Mouse (Mus musculus): ENCODE results near the gene Irf2bpl. TPM values are rescaled to one million over a fixed set of nuclear protein-coding genes. Genes with fewer than 3 reads are reported as not detected.

The Irf2bpl gene
- polyA plus RNA-seq (2015; fragmentation: Nextera tagmentation; extraction: Ambion mirVana), result 10.0 and 10.7 TPM in 2 replicates

DNA sequence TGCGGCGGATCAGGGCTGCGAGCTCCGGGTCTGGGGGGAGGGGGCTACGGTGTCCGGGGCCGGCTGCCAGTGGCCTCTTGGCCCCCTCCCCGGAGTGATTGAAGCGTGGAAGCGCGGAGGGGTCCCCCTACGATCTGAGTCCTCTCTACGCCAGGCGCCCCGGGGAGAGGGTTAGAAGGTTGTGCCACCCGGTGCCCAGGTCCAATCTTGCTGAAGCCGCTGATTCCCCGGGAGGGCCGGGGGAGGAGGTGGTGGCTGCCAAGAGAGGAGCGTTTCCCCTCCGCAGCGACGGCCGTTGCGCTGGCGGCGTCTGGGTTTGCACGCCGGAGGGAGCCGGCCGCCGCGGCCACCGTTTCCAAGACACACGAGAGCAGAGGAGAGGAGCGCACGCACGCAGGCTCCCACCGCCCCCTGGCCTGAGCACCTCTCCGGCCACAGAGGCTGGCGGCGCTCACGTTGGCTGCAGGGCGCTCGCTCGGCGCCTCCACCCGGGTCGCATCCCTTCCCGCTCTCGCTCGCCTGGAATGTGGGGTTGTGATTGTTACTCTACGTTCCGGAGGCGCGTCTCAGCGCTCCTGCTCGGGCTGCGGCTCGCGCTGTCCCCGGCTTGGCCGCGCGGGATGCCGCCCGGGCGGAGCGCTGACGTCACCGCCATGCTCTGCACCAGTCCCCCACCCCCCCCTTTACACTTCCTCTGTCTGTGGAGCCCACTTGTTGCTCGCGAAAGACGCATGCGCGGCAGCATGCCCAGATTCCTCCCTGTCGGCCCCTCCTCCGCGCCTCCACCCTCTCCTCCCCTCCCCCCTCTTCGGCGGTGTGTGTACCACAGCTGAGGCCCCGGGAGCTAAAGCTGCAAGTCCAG is at the start of gene Irf2bpl:
Gene Irf2bpl, minus strand, starts transcription at position 602 of the 862 bp plus-strand sequence.
- Histone ChIP-seq H3K4me2 (replicated peaks; ENCODE audit: low read depth) (peak within 1 kb of the TSS; percentile 98), H3K4me1 (replicated peaks; ENCODE audit: control insufficient read depth, insufficient read depth, low read length) (peaks cover 4% of the 10 kb centered on the region; the same call in 1 of the 2 replicates), H3K27me3 (replicated peaks; ENCODE audit: control insufficient read depth, insufficient read depth, low read length) (peaks cover 11% of the 10 kb centered on the region), H3K36me3 (ENCODE audit: control insufficient read depth, insufficient read depth) (no peaks in the 10 kb centered on the region), H3K4me3 (ENCODE audit: low read depth, low read length) (peak within 1 kb of the TSS; percentile 80), H3K9me3 (ENCODE audit: control insufficient read depth) (no peaks in the 10 kb centered on the region), H3K27ac (ENCODE audit: low read depth, low read length) (peak within 1 kb of the TSS; percentile 94), H3K9ac (ENCODE audit: low read depth, low read length) (peak within 1 kb of the TSS; percentile 82)
- under 1% methylated on average over 78 of the region's 82 CpGs for WGBS
- peak; percentile 72 for ATAC-seq
- TF ChIP-seq CTCF (IDR thresholded peaks at IDR 0.05; ENCODE audit: low read depth), result peak; percentile 26

DNA sequence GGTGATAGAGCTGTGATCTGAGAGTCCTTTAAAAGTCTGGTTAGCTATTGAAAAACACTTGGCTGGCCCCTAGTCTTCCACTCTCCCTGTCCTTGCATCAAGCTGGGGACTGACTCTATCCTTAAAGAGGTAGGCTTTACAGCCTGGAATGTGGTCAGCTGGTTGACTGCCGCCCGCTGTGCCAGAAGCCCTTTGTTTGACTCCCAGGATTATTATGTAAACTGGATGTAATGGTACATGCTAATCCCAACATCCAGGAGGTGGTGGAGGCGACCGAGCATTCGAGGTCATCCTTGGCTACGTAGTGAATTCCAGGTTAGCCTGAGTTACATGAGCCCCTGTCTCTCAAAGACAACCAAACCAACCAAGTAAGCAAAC is 48.0 kb upstream of the Irf2bpl start:
- H3K27ac ChIP-seq (ENCODE audit: low read depth, low read length), result no peak overlapping the region
- no peaks in the 10 kb centered on the region for H3K27me3 ChIP-seq (replicated peaks; ENCODE audit: control insufficient read depth, insufficient read depth, low read length)
- H3K36me3 ChIP-seq (ENCODE audit: control insufficient read depth, insufficient read depth), result no peaks in the 10 kb centered on the region
- no peak overlapping the region for H3K4me2 ChIP-seq (replicated peaks; ENCODE audit: low read depth)
- no peak overlapping the region for H3K9ac ChIP-seq (ENCODE audit: low read depth, low read length)
- 39% methylated on average over 6 of the region's 6 CpGs for whole genome bisulfite sequencing
- TF ChIP-seq CTCF (IDR thresholded peaks at IDR 0.05; ENCODE audit: low read depth), result no peak
- ATAC-seq, result no peak
- peaks cover 8% of the 10 kb centered on the region; the same call in 1 of the 2 replicates for H3K9me3 ChIP-seq (ENCODE audit: control insufficient read depth)
- no peak overlapping the region for H3K4me3 ChIP-seq (ENCODE audit: low read depth, low read length)
- no peaks in the 10 kb centered on the region for H3K4me1 ChIP-seq (replicated peaks; ENCODE audit: control insufficient read depth, insufficient read depth, low read length)

DNA sequence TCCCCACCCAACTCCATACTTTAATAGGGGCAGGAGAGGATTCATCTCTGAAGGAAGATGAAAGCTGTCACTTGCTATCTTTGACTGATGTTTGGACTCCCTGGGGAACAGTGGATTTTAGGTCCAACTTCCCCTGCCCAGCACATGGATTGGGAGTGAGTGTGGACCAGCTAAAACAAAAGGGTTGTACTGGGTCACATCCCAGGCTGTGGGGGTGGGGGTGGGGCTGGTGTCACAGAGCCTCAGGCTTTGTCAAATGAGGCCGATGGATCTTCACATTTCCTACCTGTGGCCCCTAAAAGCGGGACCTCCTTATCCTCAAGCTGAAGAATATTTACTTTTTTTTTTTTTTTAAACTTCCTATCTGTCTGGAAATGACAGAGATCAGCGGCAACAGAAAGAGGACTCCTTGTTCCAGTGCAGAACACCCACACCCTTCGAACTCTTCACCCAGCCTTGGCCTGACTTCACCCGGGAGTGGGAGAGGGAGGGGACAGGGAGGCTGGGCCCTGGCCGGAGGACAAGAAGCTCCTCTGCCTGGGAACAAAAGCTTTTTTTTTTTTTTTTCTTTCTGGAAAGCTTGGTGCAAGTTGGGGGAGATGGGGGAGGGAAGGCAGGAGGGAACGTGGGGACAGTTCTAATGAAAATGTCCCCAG is 47.4 kb upstream of the Irf2bpl start:
- H3K9me3 ChIP-seq (ENCODE audit: control insufficient read depth), result peaks cover 8% of the 10 kb centered on the region; the same call in 1 of the 2 replicates
- TF ChIP-seq CTCF (IDR thresholded peaks at IDR 0.05; ENCODE audit: low read depth), result no peak
- no peaks in the 10 kb centered on the region for H3K4me1 ChIP-seq (replicated peaks; ENCODE audit: control insufficient read depth, insufficient read depth, low read length)
- no peak overlapping the region for H3K4me3 ChIP-seq (ENCODE audit: low read depth, low read length)
- H3K9ac ChIP-seq (ENCODE audit: low read depth, low read length), result no peak overlapping the region
- H3K27ac ChIP-seq (ENCODE audit: low read depth, low read length), result no peak overlapping the region
- no peaks in the 10 kb centered on the region for H3K36me3 ChIP-seq (ENCODE audit: control insufficient read depth, insufficient read depth)
- no peak overlapping the region for H3K4me2 ChIP-seq (replicated peaks; ENCODE audit: low read depth)
- H3K27me3 ChIP-seq (replicated peaks; ENCODE audit: control insufficient read depth, insufficient read depth, low read length), result no peaks in the 10 kb centered on the region
- WGBS, result 16% methylated on average over 7 of the region's 7 CpGs
- no peak for ATAC-seq

GRCm38 (mm10) chr12:86930934-86931729 is 46.5 kb upstream of the Irf2bpl start:
- Histone ChIP-seq H3K4me1 (replicated peaks; ENCODE audit: control insufficient read depth, insufficient read depth, low read length) (no peaks in the 10 kb centered on the region), H3K27me3 (replicated peaks; ENCODE audit: control insufficient read depth, insufficient read depth, low read length) (no peaks in the 10 kb centered on the region), H3K9ac (ENCODE audit: low read depth, low read length) (no peak overlapping the region), H3K4me3 (ENCODE audit: low read depth, low read length) (no peak overlapping the region), H3K27ac (ENCODE audit: low read depth, low read length) (no peak overlapping the region), H3K4me2 (replicated peaks; ENCODE audit: low read depth) (no peak overlapping the region), H3K9me3 (ENCODE audit: control insufficient read depth) (peaks cover 8% of the 10 kb centered on the region; the same call in 1 of the 2 replicates), H3K36me3 (ENCODE audit: control insufficient read depth, insufficient read depth) (no peaks in the 10 kb centered on the region)
- ATAC-seq, result no peak
- TF ChIP-seq CTCF (IDR thresholded peaks at IDR 0.05; ENCODE audit: low read depth), result no peak
- 80% methylated on average over 6 of the region's 6 CpGs for WGBS

DNA sequence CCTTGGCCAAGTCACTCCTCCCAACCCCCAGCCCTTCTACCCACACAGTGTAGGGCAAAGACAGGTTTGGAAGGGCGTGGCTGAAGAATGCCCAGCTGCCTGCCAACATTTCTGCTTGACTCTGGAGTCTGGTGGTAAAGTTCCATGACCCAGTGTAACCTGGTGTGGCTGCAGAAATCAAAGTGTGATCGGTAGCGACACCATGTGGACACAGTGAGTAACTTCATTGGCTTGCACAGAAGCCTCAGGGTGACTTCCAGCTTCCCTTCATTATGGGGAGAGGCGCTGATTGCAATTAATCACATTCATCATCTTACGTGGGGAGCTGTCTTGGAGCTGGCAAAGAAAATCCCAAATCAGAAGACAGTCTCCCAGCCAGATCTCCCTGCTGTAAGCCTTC is 39.2 kb upstream of the Irf2bpl start:
- peak; percentile 54 for ATAC-seq
- no peaks in the 10 kb centered on the region for H3K4me1 ChIP-seq (replicated peaks; ENCODE audit: control insufficient read depth, insufficient read depth, low read length)
- H3K9ac ChIP-seq (ENCODE audit: low read depth, low read length), result no peak overlapping the region
- TF ChIP-seq CTCF (IDR thresholded peaks at IDR 0.05; ENCODE audit: low read depth), result peak; percentile 94
- no peaks in the 10 kb centered on the region for H3K27me3 ChIP-seq (replicated peaks; ENCODE audit: control insufficient read depth, insufficient read depth, low read length)
- H3K4me3 ChIP-seq (ENCODE audit: low read depth, low read length), result no peak overlapping the region
- H3K27ac ChIP-seq (ENCODE audit: low read depth, low read length), result no peak overlapping the region
- H3K36me3 ChIP-seq (ENCODE audit: control insufficient read depth, insufficient read depth), result no peaks in the 10 kb centered on the region
- H3K9me3 ChIP-seq (ENCODE audit: control insufficient read depth), result peaks cover 8% of the 10 kb centered on the region; the same call in 1 of the 2 replicates
- H3K4me2 ChIP-seq (replicated peaks; ENCODE audit: low read depth), result no peak overlapping the region
- 6% methylated on average over 5 of the region's 5 CpGs for WGBS
